Mouse (Mus musculus) forebrain, embryonic 15.5 days (tissue): ENCODE measurements at regions not wholly inside any gene's neighbourhood (a gene's known extent, or its start where the extent isn't known, plus 50 kb on each side); places are given as distances from the start of the nearest gene placed in this dataset.
"Not testable (repeated sequence)": the region's sequence is repeated elsewhere in the genome, so short reads cannot be mapped to it uniquely, and the experiment has no call there.

Experiments used
- ATAC-seq: fragments of 200-750 bp; cut with Nextera tagmentation; replicated peaks from 2 replicates; pipeline ENCODE4 v1.8.0; 2017; ENCODE audit warnings: mild to moderate bottlenecking, moderate TSS enrichment, moderate library complexity
- H3K27ac ChIP-seq: fragments of 300-500 bp; sonication (generic); replicated peaks from 2 replicates; pipeline ENCODE4 v1.5.1; 2015; ENCODE audit warnings: mild to moderate bottlenecking, inconsistent platforms
- H3K27me3 ChIP-seq: fragments of 300-500 bp; sonication (generic); 2 replicates; pipeline ENCODE4 v1.6.1; 2015; ENCODE audit warnings: inconsistent platforms
- H3K36me3 ChIP-seq: fragments of 300-500 bp; sonication (generic); 2 replicates; pipeline ENCODE4 v1.6.1; 2015; ENCODE audit warnings: mild to moderate bottlenecking, inconsistent platforms
- H3K4me1 ChIP-seq: fragments of 300-500 bp; sonication (generic); 2 replicates; pipeline ENCODE4 v1.6.1; 2015; ENCODE audit warnings: inconsistent platforms
- H3K4me2 ChIP-seq: fragments of 300-500 bp; sonication (generic); replicated peaks from 2 replicates; pipeline ENCODE4 v1.6.1; 2015; ENCODE audit warnings: mild to moderate bottlenecking, inconsistent platforms
- H3K4me3 ChIP-seq: fragments of 300-500 bp; sonication (generic); 2 replicates; pipeline ENCODE4 v1.5.1; 2015; ENCODE audit warnings: mild to moderate bottlenecking, inconsistent platforms
- H3K9ac ChIP-seq: fragments of 300-500 bp; sonication (generic); replicated peaks from 2 replicates; pipeline ENCODE4 v1.6.1; 2015; ENCODE audit warnings: mild to moderate bottlenecking, inconsistent platforms
- H3K9me3 ChIP-seq: fragments of 300-500 bp; sonication (generic); 2 replicates; pipeline ENCODE4 v1.6.1; 2016; ENCODE audit warnings: inconsistent platforms
- WGBS: fragments of 180-500 bp; shearing (Covaris S2); methylation state at CpG from one replicate; pipeline ENCODE4 v1.1.7; 2015; ENCODE audit warnings: mixed read lengths; 5-methylcytosine and 5-hydroxymethylcytosine counted together

DNA sequence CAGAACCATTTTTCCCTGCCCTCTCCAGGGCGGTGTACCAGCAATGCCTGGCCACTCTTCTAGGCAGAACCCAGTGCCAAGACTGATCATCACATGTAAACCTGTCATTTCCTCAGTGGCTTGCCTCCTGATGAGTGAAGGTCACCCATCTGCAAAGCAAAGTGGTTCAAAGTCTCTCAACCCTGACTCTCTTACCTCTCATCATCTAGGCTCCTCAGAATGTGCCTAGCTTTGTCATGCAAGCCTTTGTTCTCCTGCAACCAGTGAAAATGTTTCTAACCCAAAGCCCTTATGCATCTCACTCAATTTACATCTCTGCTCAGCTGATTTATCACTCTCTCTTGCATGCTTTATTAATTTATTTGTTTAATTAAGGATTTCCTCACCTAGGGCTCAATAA is 445.5 kb downstream of the Anxa1 start:
- no peak for ATAC-seq
- H3K4me1 ChIP-seq, result no peaks in the 10 kb centered on the region
- 95% methylated on average over 1 of the region's 1 CpGs for WGBS
- no peak overlapping the region for H3K27ac ChIP-seq
- no peaks in the 10 kb centered on the region for H3K9me3 ChIP-seq
- no peaks in the 10 kb centered on the region for H3K36me3 ChIP-seq
- H3K27me3 ChIP-seq, result no peaks in the 10 kb centered on the region
- no peak overlapping the region for H3K4me3 ChIP-seq
- no peak overlapping the region for H3K4me2 ChIP-seq
- no peak overlapping the region for H3K9ac ChIP-seq

DNA sequence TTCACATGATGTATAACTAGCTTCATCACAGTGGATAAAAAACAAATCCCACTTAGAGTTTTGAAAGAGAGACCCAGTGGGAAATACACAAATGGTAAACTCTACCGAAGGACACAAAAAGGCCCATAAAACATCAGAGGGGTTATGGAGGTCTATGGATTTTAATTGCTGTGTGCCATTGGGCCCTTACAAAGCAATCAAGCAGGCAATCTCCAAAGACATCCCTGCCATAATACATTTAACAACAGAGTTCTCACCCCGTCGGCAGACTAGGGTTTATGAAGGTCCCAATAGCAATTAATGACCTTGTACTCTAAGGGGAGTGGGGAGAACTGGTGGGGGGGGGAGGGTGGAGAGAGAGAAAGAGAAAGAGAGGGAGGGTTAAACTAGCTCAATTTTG is 448.0 kb downstream of the Anxa1 start:
- no peak for ATAC-seq
- H3K9me3 ChIP-seq, result no peaks in the 10 kb centered on the region
- H3K27me3 ChIP-seq, result no peaks in the 10 kb centered on the region
- no peak overlapping the region for H3K4me2 ChIP-seq
- H3K27ac ChIP-seq, result no peak overlapping the region
- no peaks in the 10 kb centered on the region for H3K4me1 ChIP-seq
- no peaks in the 10 kb centered on the region for H3K36me3 ChIP-seq
- no peak overlapping the region for H3K9ac ChIP-seq
- WGBS, result 49% methylated on average over 3 of the region's 3 CpGs
- no peak overlapping the region for H3K4me3 ChIP-seq

DNA sequence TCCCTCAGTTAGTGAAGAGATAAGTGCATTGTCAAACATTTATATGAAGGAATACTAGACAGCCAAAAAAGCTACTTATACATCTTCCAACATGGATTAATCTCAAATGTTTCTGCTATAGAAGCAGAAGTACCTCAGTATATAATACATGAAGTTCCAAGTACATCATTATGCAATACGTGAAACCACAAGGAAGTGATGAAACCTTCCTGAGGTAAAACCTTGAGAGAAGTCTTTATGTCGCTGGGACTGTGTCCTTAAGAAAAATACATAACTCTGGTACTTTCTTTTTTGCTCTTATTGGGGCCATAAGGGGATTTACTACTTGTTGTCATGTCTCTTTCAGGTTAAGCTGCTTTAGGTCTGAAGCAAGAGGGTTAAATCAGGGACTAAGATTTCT is 469.6 kb downstream of the Anxa1 start:
- Histone ChIP-seq H3K27ac (no peak overlapping the region), H3K36me3 (no peaks in the 10 kb centered on the region), H3K9ac (no peak overlapping the region), H3K27me3 (no peaks in the 10 kb centered on the region), H3K4me3 (no peak overlapping the region), H3K9me3 (no peaks in the 10 kb centered on the region), H3K4me1 (no peaks in the 10 kb centered on the region), H3K4me2 (no peak overlapping the region)
- ATAC-seq, result no peak
- WGBS, result 92% methylated on average over 2 of the region's 2 CpGs

DNA sequence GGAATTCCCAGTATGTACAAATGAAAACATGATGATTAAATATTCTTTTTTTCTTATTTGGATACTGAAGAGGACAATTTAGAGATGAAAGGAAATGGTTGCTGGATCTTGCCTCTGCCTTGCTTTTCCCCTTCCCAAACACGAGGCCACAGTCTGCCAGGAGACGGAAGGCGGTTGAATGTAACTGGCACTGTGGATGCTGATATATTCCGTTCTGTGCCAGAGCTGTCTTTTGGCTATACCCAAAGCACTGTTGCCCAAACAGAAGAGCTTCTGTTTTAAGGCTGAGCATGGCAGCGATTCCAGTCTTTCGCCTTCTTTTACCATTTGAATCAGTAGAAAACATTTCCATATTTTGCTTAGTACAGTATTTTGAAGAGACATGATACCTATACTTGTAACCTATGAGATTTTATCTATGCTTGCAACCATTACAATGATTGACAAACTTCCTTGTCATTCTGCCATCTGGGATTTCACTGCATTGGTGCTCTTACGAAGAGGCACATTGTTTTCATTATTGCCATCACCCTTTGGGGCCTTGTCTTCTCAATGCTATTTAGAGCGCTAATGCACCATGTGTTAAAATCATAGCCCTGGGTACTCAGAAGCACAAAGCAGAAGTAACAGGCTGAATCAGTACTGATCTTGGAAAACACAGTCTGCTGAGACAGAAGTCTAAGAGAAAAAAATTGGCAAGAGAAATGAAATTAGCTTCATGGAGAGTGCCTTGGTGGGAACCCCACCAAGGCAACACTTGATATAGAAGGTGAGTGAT is 504.6 kb downstream of the Anxa1 start:
- Histone ChIP-seq H3K36me3 (no peaks in the 10 kb centered on the region), H3K9ac (no peak overlapping the region), H3K4me2 (no peak overlapping the region), H3K4me3 (no peak overlapping the region), H3K27ac (peak overlapping the region; percentile 69), H3K9me3 (no peaks in the 10 kb centered on the region), H3K4me1 (no peaks in the 10 kb centered on the region), H3K27me3 (no peaks in the 10 kb centered on the region)
- 53% methylated on average over 8 of the region's 8 CpGs for WGBS
- peak; percentile 98 for ATAC-seq

DNA sequence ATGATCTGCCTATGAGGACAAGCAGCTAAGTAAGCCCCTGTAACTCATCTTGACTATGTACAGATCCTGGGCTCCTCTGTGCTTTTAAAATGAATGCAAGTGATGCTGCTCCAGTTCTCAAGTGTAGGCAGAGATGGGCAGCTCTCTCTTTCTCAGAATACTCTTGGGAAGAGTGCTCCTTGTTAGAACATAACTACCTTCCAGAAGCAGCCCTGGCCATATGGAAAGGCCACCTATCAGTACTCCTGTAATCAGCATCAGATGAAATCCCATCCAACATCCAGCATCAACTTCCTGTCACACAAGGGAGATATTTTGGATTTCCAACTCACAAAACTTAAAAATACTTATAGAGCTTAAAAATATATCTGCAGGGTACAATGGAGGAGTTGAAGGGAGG is 509.8 kb downstream of the Anxa1 start:
- Histone ChIP-seq H3K27ac (no peak overlapping the region), H3K4me1 (no peaks in the 10 kb centered on the region), H3K9ac (no peak overlapping the region), H3K4me2 (no peak overlapping the region), H3K36me3 (no peaks in the 10 kb centered on the region), H3K4me3 (no peak overlapping the region), H3K9me3 (no peaks in the 10 kb centered on the region), H3K27me3 (no peaks in the 10 kb centered on the region)
- ATAC-seq, result no peak

DNA sequence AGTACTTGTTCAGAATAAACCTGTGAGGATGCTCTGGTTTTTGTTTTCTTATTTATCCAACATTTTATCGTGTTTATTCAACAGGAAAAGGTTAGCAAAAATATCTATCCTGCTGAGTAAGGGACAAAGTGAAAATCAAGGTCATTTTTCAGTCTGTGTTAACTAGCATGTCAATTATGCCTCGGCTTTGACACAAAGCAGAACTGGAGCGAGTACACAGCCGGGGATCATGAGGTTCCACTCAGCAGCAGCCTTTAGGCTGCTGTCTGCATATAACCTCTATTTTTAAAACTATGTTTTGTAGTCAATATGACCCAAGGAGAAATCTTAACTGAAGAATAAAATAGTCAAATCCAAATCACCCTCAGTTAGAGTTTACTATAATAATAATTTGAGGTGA is 542.6 kb downstream of the Anxa1 start:
- H3K4me1 ChIP-seq, result no peaks in the 10 kb centered on the region
- H3K9ac ChIP-seq, result no peak overlapping the region
- 71% methylated on average over 4 of the region's 4 CpGs for WGBS
- ATAC-seq, result no peak
- no peaks in the 10 kb centered on the region for H3K27me3 ChIP-seq
- no peaks in the 10 kb centered on the region for H3K9me3 ChIP-seq
- no peak overlapping the region for H3K4me3 ChIP-seq
- H3K36me3 ChIP-seq, result no peaks in the 10 kb centered on the region
- no peak overlapping the region for H3K27ac ChIP-seq
- no peak overlapping the region for H3K4me2 ChIP-seq

DNA sequence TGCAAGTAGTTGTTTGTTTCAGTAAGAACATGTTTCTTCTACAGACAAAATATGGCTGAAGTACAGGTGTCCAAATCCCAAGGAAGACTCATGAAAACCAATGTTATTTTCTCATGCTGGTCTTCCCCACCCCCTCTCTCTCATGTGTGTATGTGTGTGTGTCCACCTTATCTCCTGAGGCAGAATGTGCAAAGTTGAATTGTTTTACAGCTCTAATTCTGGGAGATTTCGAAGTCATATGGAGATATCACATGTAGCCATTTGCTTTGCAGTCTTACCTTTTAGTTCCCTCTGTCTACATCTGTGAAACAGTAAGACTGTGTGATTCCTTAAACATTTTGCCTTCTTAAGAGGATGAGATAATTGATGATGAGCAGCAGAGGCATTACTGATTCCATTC is 582.8 kb downstream of the Anxa1 start:
- WGBS, result 92% methylated on average over 1 of the region's 1 CpGs
- ATAC-seq, result no peak
- Histone ChIP-seq H3K27me3 (no peaks in the 10 kb centered on the region), H3K4me2 (no peak overlapping the region), H3K4me3 (no peak overlapping the region), H3K9ac (no peak overlapping the region), H3K4me1 (no peaks in the 10 kb centered on the region), H3K9me3 (no peaks in the 10 kb centered on the region), H3K36me3 (no peaks in the 10 kb centered on the region), H3K27ac (no peak overlapping the region)

DNA sequence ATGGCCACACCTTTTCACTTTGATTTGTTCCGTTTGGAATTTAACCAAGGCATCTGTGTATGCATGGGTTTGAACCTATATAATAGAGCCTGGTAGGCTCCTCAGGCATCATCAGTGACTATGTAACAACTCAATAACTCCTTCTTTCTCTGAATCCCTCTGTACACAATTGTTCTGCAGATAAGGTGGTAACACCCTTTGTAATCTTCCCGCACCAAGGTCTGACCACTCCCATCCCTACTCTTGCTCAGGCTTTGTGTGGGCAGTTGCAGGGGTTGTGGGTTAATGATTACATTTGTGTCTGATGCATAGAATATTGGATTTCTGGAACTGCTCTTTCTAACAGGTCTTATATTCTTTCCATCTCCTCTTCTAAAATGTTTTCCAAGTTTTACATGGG is 596.9 kb downstream of the Anxa1 start:
- ATAC-seq, result no peak
- no peak overlapping the region for H3K9ac ChIP-seq

DNA sequence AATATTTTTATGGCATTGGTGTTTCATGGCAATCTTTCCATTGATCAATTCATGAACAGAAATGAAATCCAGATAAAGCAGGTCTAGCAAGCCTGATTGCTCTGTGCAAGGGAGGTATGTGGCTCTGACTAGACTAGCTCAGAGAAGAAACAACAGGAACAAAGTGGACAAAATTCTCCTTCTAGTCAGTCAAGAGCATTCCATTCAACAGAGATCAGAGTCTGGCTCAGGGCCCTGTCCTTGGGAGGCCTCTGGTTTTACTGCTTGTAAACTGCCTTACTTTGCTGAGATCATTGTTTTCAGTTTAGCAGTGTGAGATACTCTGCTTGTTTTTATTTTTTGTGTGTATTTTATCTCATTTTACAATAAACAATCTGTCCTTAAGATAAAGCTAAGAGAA is 607.2 kb downstream of the Anxa1 start:
- Histone ChIP-seq H3K9ac (no peak overlapping the region), H3K27ac (no peak overlapping the region), H3K4me3 (no peak overlapping the region), H3K27me3 (no peaks in the 10 kb centered on the region), H3K4me1 (no peaks in the 10 kb centered on the region), H3K4me2 (no peak overlapping the region), H3K9me3 (no peaks in the 10 kb centered on the region), H3K36me3 (no peaks in the 10 kb centered on the region)
- ATAC-seq, result 0 out of 2 replicates have a peak, but pooled peaks have one; percentile 26

More for the DNA sequence above, 596.9 kb downstream of the Anxa1 start:
- no peaks in the 10 kb centered on the region for H3K27me3 ChIP-seq
- H3K4me3 ChIP-seq, result no peak overlapping the region
- no peak overlapping the region for H3K4me2 ChIP-seq
- no peaks in the 10 kb centered on the region for H3K4me1 ChIP-seq
- no peaks in the 10 kb centered on the region for H3K9me3 ChIP-seq
- no peaks in the 10 kb centered on the region for H3K36me3 ChIP-seq
- H3K27ac ChIP-seq, result no peak overlapping the region
- WGBS, result 87% methylated on average over 2 of the region's 2 CpGs

DNA sequence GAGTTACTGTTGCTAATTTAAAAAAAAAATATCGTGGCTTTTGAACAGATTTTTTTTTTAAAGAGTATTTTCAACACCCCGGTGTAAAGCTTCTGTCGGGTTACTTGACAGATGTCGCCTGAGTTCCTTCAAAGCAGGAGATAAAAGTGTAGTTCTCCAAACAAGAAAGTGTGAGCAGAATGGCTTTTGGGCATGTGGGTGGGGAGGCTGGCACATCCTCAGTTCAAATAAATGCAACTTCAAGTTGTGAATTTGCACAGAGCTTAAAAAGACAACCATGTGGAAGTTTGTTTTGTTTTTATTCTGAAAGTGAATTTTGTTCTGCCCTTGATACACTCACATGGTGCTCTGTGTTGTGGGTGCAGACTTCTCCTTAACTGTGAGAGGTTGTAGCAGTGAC is 612.9 kb downstream of the Anxa1 start:
- no peak overlapping the region for H3K9ac ChIP-seq
- no peak overlapping the region for H3K27ac ChIP-seq
- no peaks in the 10 kb centered on the region for H3K27me3 ChIP-seq
- H3K36me3 ChIP-seq, result no peaks in the 10 kb centered on the region
- no peak overlapping the region for H3K4me2 ChIP-seq
- H3K9me3 ChIP-seq, result no peaks in the 10 kb centered on the region
- no peak overlapping the region for H3K4me3 ChIP-seq
- H3K4me1 ChIP-seq, result no peaks in the 10 kb centered on the region
- WGBS, result 62% methylated on average over 4 of the region's 4 CpGs
- no peak for ATAC-seq

DNA sequence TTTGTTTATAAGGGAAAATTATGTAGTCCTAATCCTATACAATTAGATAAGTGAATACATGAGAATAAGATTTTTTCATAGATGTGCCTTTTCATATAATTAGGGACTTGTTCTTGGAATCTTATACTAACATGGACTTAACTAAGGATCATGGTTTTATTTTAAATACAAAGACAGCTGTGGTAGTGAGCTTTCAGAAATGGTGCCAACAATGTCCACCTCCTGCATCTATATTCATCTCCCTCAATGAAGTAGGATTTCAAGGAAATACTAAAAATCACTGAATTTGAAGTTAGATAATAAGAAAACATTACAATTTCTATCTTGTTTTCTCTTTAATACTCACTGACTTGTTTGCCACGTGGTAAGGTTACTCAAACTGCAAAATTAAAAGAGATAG is 619.8 kb downstream of the Anxa1 start:
- H3K4me3 ChIP-seq, result no peak overlapping the region
- H3K9ac ChIP-seq, result no peak overlapping the region
- 49% methylated on average over 1 of the region's 1 CpGs for WGBS

DNA sequence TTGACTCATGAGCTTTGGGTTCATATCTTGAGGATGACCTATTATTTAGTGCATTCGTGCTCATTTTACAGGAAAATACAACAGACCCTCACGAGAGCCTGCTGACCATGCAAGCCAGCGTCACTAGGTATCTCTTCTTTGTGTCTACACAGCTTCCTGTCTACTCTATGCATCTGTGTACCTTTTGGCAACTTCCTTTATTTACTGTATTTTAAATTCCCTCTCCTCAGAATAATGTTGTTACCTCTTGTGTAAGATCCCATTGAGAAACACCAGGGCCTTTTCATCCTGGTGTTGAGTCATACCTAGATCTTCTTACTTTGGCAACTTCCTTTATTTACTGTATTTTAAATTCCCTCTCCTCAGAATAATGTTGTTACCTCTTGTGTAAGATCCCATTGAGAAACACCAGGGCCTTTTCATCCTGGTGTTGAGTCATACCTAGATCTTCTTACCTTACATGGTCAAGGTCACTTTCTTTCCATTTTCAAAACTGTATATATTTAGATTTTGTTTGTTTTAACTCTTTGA is 639.1 kb upstream of the Rorb start:
- H3K36me3 ChIP-seq, H3K4me3 ChIP-seq, H3K4me1 ChIP-seq, ATAC-seq, H3K27me3 ChIP-seq, H3K27ac ChIP-seq, H3K9me3 ChIP-seq, H3K9ac ChIP-seq, H3K4me2 ChIP-seq: not testable (repeated sequence)
- WGBS, result 92% methylated on average over 3 of the region's 3 CpGs

More for the DNA sequence above, 619.8 kb downstream of the Anxa1 start:
- no peaks in the 10 kb centered on the region for H3K36me3 ChIP-seq
- H3K4me2 ChIP-seq, result no peak overlapping the region
- H3K9me3 ChIP-seq, result no peaks in the 10 kb centered on the region
- no peak for ATAC-seq
- no peak overlapping the region for H3K27ac ChIP-seq
- no peaks in the 10 kb centered on the region for H3K27me3 ChIP-seq
- no peaks in the 10 kb centered on the region for H3K4me1 ChIP-seq
